Mouse (Mus musculus): ENCODE results near the gene Ahdc1.

DNA sequence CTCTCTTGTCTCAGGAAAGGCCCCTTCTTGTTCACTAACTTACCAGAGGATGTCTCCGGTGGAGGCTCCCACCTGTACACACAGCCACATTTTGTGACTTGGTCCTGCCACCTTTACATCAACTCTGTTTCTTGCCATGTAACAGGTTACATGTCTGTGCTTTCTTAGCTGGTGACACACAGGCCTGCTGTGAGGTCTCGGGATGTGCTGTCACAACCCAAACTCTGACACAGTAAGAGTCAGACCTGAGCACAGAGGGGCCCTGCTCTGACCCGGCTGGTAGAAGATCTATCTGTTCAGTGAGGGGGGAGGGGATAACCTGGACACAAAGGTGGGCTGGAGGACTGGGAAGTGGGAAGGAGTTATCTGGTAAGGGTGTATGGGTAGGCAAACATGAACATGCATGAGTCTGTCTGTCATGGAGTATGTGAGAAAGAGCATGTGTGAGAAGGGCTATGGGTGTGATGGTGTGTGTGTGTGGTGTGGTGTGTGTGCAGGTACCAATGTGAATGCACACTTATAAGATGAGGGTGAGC lies 7.3 kb downstream of the Ahdc1 start:
- TF ChIP-seq EP300 (optimal IDR thresholded peaks at IDR 0.05) (no peak), CTCF (IDR thresholded peaks at IDR 0.05; ENCODE audit: low read depth) (no peak)

All from stomach, postnatal 0 days (tissue).